31 mouse cellular contexts compared by ENCODE assay signal in the genomic region with DNA sequence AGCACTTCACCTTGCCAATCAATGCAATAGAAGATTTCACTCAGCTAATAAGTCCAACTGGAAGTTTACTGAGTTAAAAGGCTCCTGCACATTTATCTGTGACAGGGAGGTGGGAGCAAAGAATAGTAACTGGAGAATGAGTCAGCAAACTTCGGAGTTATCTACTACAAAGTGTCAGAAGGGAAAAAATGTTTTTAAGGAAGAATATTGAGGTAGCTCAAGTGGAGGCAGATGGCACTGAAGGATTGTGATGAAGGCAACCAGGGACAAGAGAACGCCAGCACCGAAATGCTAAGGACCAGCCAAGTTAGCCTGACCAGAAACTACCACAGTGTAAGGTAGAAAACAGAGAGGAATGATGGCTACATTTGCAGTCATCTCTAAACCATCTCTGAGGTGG.
DNase-seq lines count a peak whose midpoint lies in the region; ATAC-seq and TF ChIP-seq lines count a peak whose summit lies in the region.
"Had no signal": no experiment of that assay in that cellular context is flagged by ENCODE, and none has a peak within 500 bp of the region (broad histone marks: within the 10 kb centered on the region; RNA-seq: fewer than 3 reads in every experiment).

No protein-coding gene starts in this region.

- H3K27ac ChIP-seq in MEL (ENCODE audit: control insufficient read depth, low read depth, low read length), result no peak overlapping the region
- H3K27ac ChIP-seq in embryonic facial prominence, embryonic 10.5 days (replicated peaks), result peak overlapping the region; percentile 57
- H3K27ac ChIP-seq in olfactory bulb, adult 2 months (ENCODE audit: insufficient read depth, low read depth, low read length), result peak overlapping the region; percentile 7; the same call in 1 of the 2 replicates
- H3K27ac ChIP-seq in forebrain, embryonic 13.5 days, result no peak overlapping the region
- H3K27ac ChIP-seq: embryonic facial prominence, embryonic 15.5 days; forebrain, embryonic 12.5 days; gastrocnemius, adult 2 months; hindbrain, embryonic 10.5 days; hindbrain, embryonic 15.5 days; left cerebral cortex, adult 2 months; liver, embryonic 14.5 days; neural tube, embryonic 13.5 days; stomach, postnatal 0 days had no signal

- no peak for TF ChIP-seq CTCF in MEL (IDR thresholded peaks at IDR 0.05 in 2 of 3, conservative IDR thresholded peaks at IDR 0.05 in 1 of 3; ENCODE audit: control insufficient read depth in 1 of 3, insufficient read depth in 1 of 3, low read depth in 2 of 3, low read length in 3 of 3, poor library complexity in 1 of 3, severe bottlenecking in 1 of 3)
- no peak for TF ChIP-seq CTCF in olfactory bulb, adult 2 months (IDR thresholded peaks at IDR 0.05; ENCODE audit: insufficient read depth, low read depth, low read length)

- TF ChIP-seq EP300 in MEL (IDR thresholded peaks at IDR 0.05; ENCODE audit: low read depth in 1 of 2, low read length in 2 of 2), result no peak

- H3K4me3 ChIP-seq in MEL (ENCODE audit: control insufficient read depth in 1 of 2, insufficient read depth in 1 of 2, low read depth in 2 of 2, low read length in 2 of 2), result no peak overlapping the region
- H3K4me3 ChIP-seq in embryonic facial prominence, embryonic 10.5 days, result no peak overlapping the region
- H3K4me3 ChIP-seq in olfactory bulb, adult 2 months (ENCODE audit: insufficient read depth, low read depth, low read length), result no peak overlapping the region
- H3K4me3 ChIP-seq in forebrain, embryonic 13.5 days, result no peak overlapping the region
- H3K4me3 ChIP-seq: embryonic facial prominence, embryonic 15.5 days; forebrain, embryonic 12.5 days; gastrocnemius, adult 2 months; hindbrain, embryonic 10.5 days; hindbrain, embryonic 15.5 days; left cerebral cortex, adult 2 months; neural tube, embryonic 13.5 days had no signal

- H3K79me2 ChIP-seq in MEL (ENCODE audit: control insufficient read depth, insufficient read depth, low read length, poor library complexity), result no peaks in the 10 kb centered on the region

- H3K9me3 ChIP-seq in MEL (replicated peaks; ENCODE audit: insufficient read depth, low read length), result no peaks in the 10 kb centered on the region
- no peaks in the 10 kb centered on the region for H3K9me3 ChIP-seq in embryonic facial prominence, embryonic 10.5 days
- H3K9me3 ChIP-seq in forebrain, embryonic 13.5 days (replicated peaks), result no peaks in the 10 kb centered on the region
- H3K9me3 ChIP-seq: embryonic facial prominence, embryonic 15.5 days; forebrain, embryonic 12.5 days; hindbrain, embryonic 10.5 days; hindbrain, embryonic 15.5 days; neural tube, embryonic 13.5 days had no signal

- DNase-seq in left cerebral cortex, postnatal 25 days (ENCODE audit: low spot score in 2 of 2), result peak; percentile 10 to 74
- DNase-seq in left cerebral cortex, adult 11 months (ENCODE audit: low spot score), result no peak
- peak; percentile 2 for DNase-seq in MEL (ENCODE audit: low read depth, low spot score)
- no peak for DNase-seq in embryonic facial prominence, embryonic 10.5 days (ENCODE audit: low spot score)
- DNase-seq in lung, postnatal 10 days, result no peak
- DNase-seq: adrenal gland, postnatal 14 days; B cell, adult 2 months; cerebellum, adult 11-12 months; cerebellum, adult 9-11 months; gastrocnemius, adult 2 months; heart, postnatal 14 days; kidney, adult 11 months; kidney, postnatal 10 days; liver; lung, adult 2 months; thymus, adult 2 months; thymus, postnatal 36 days had no signal

- intact Hi-C loops in left cerebral cortex, postnatal 25 days (cut with DNase I), result no loop called here

- no peak for TF ChIP-seq RAD21 in MEL (IDR thresholded peaks at IDR 0.05; ENCODE audit: low read depth, low read length)

- no peaks in the 10 kb centered on the region for H3K36me3 ChIP-seq in MEL (ENCODE audit: control insufficient read depth in 1 of 2, insufficient read depth in 2 of 2, low read length in 2 of 2)
- H3K36me3 ChIP-seq in embryonic facial prominence, embryonic 10.5 days (replicated peaks), result no peaks in the 10 kb centered on the region
- H3K36me3 ChIP-seq in forebrain, embryonic 13.5 days (ENCODE audit: poor library complexity, severe bottlenecking), result no peaks in the 10 kb centered on the region
- H3K36me3 ChIP-seq: embryonic facial prominence, embryonic 15.5 days; forebrain, embryonic 12.5 days; hindbrain, embryonic 10.5 days; hindbrain, embryonic 15.5 days; neural tube, embryonic 13.5 days had no signal

- H3K9ac ChIP-seq in MEL (ENCODE audit: control insufficient read depth, low read depth, low read length, poor library complexity, severe bottlenecking), result no peak overlapping the region
- no peak overlapping the region for H3K9ac ChIP-seq in forebrain, embryonic 13.5 days
- H3K9ac ChIP-seq: embryonic facial prominence, embryonic 15.5 days; forebrain, embryonic 12.5 days; hindbrain, embryonic 15.5 days; liver, embryonic 14.5 days; neural tube, embryonic 13.5 days had no signal

- no peak for ATAC-seq in forebrain, embryonic 13.5 days
- ATAC-seq: inflammation-experienced regulatory T-cells, adult 6 months; midbrain, embryonic 16.5 days; Patski had no signal

- H3K4me2 ChIP-seq in forebrain, embryonic 13.5 days, result no peak overlapping the region
- H3K4me2 ChIP-seq: embryonic facial prominence, embryonic 15.5 days; forebrain, embryonic 12.5 days; hindbrain, embryonic 15.5 days; midbrain, embryonic 11.5 days; neural tube, embryonic 13.5 days had no signal

- no peak for TF ChIP-seq POLR2A in MEL (IDR thresholded peaks at IDR 0.05; ENCODE audit: control insufficient read depth in 1 of 2, insufficient read depth in 1 of 2, low read depth in 1 of 2, low read length in 2 of 2, poor library complexity in 1 of 2)
- no peak for TF ChIP-seq POLR2A in olfactory bulb, adult 2 months (IDR thresholded peaks at IDR 0.05; ENCODE audit: insufficient read depth, low read depth, low read length)

- WGBS in embryonic facial prominence, embryonic 10.5 days, result 91% methylated on average over 3 of the region's 3 CpGs
- 68% methylated on average over 3 of the region's 3 CpGs for WGBS in olfactory bulb, adult 2 months
- WGBS in forebrain, embryonic 13.5 days, result 90% methylated on average over 3 of the region's 3 CpGs

- H3K27me3 ChIP-seq in MEL (ENCODE audit: control insufficient read depth in 1 of 2, insufficient read depth in 2 of 2, low read length in 2 of 2), result no peaks in the 10 kb centered on the region
- no peaks in the 10 kb centered on the region for H3K27me3 ChIP-seq in embryonic facial prominence, embryonic 10.5 days (replicated peaks; ENCODE audit: low read depth, poor library complexity, severe bottlenecking)
- H3K27me3 ChIP-seq in forebrain, embryonic 13.5 days, result no peaks in the 10 kb centered on the region
- H3K27me3 ChIP-seq: embryonic facial prominence, embryonic 15.5 days; forebrain, embryonic 12.5 days; hindbrain, embryonic 15.5 days; neural tube, embryonic 13.5 days; Patski had no signal

- no peaks in the 10 kb centered on the region for H3K4me1 ChIP-seq in MEL (ENCODE audit: control insufficient read depth in 1 of 2, insufficient read depth in 2 of 2, low read length in 2 of 2)
- peaks cover 29% of the 10 kb centered on the region for H3K4me1 ChIP-seq in embryonic facial prominence, embryonic 10.5 days
- H3K4me1 ChIP-seq in olfactory bulb, adult 2 months (ENCODE audit: control insufficient read depth, insufficient read depth, low read length), result peaks cover 6% of the 10 kb centered on the region
- peaks cover 6% of the 10 kb centered on the region; the same call in 1 of the 2 replicates for H3K4me1 ChIP-seq in forebrain, embryonic 13.5 days
- H3K4me1 ChIP-seq: embryonic facial prominence, embryonic 15.5 days; forebrain, embryonic 12.5 days; hindbrain, embryonic 15.5 days had no signal

TF ChIP-seq in MEL, 35 proteins besides CTCF, POLR2A, EP300 and RAD21:
- TF ChIP-seq TBP (IDR thresholded peaks at IDR 0.05; ENCODE audit: low read depth, low read length) (no peak), SMC3 (IDR thresholded peaks at IDR 0.05; ENCODE audit: low read depth, low read length) (no peak), ZC3H11A (IDR thresholded peaks at IDR 0.05; ENCODE audit: low read depth, low read length) (no peak), UBTF (IDR thresholded peaks at IDR 0.05; ENCODE audit: borderline replicate concordance, insufficient read depth, low read depth, low read length) (no peak), BHLHE40 (IDR thresholded peaks at IDR 0.05; ENCODE audit: borderline replicate concordance, low read depth, low read length) (no peak), GATA1 (IDR thresholded peaks at IDR 0.05; ENCODE audit: low read depth, low read length) (no peak), MAZ (IDR thresholded peaks at IDR 0.05; ENCODE audit: low read depth, low read length) (no peak), TAL1 (IDR thresholded peaks at IDR 0.05; ENCODE audit: low read length) (no peak), MAFK (IDR thresholded peaks at IDR 0.05; ENCODE audit: borderline replicate concordance, low read depth, low read length) (no peak), USF1 (IDR thresholded peaks at IDR 0.05; ENCODE audit: low read depth, low read length) (no peak), USF2 (IDR thresholded peaks at IDR 0.05; ENCODE audit: borderline replicate concordance in 1 of 2, insufficient read depth in 1 of 2, low read depth in 1 of 2, low read length in 2 of 2) (no peak), POLR2AphosphoS5 (IDR thresholded peaks at IDR 0.05; ENCODE audit: borderline replicate concordance, low read depth, low read length) (no peak)

Comparison
In these comparisons a context has a peak if more than half of its experiments do, and no peak if none do; other contexts are left out.
1. DNase-seq: peak in left cerebral cortex, postnatal 25 days (2 of 2) and MEL (single experiment); none in left cerebral cortex, adult 11 months (single experiment), embryonic facial prominence, embryonic 10.5 days (single experiment) and lung, postnatal 10 days (single experiment).
2. H3K27ac ChIP-seq: peak in embryonic facial prominence, embryonic 10.5 days (single experiment) and olfactory bulb, adult 2 months (single experiment); none in MEL (single experiment) and forebrain, embryonic 13.5 days (single experiment).